Mouse (Mus musculus) retina, postnatal 1 day (tissue): ENCODE data around the gene Rab5b.
"Not testable (repeated sequence)": the region's sequence is repeated elsewhere in the genome, so short reads cannot be mapped to it uniquely, and the experiment has no call there.

Experiments
- DNase-seq: peaks from one replicate; pipeline ENCODE4 v3.0.0-alpha.2; 2012

Gene Rab5b

DNA sequence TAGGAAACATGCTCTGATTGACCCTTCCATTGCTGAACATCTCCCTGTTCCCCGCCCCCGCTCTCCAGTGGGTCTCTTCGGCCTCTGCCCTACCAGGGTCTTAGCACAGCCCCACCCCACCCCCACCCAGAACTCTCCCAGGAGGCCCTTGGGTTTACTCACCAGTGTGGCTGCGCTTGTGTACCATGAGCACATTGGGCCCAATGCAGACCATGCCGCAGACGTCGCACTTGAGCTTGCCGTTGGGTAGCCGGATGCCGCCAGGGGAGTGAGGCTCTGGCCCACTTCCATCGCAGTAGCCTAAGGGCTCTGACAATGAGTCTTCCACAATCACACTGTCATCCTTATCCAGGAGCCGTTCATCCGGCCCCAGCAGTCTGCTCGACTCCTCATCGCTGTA is 55.2 kb downstream of the Rab5b start:
- no peak for DNase-seq

DNA sequence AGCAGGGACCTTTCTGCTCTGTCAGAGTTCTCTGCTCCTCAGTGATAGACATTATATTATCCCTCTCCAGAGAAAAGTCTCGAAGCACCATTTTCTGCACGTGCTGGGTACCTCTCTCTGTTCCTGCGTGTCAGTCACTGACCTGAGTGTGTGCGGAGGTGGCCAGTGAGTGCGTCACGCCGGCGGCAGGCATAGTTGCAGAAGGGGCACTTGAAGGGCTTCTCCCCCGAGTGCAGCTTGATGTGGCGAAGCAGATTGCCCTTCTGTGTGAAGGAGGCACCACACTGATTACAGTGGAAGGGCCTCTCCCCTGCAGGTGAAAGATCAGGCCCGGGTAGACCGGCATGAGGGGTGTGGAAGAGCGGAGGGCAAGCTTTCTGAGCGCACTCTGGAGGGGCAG is 56.1 kb downstream of the Rab5b start:
- no peak for DNase-seq

DNA sequence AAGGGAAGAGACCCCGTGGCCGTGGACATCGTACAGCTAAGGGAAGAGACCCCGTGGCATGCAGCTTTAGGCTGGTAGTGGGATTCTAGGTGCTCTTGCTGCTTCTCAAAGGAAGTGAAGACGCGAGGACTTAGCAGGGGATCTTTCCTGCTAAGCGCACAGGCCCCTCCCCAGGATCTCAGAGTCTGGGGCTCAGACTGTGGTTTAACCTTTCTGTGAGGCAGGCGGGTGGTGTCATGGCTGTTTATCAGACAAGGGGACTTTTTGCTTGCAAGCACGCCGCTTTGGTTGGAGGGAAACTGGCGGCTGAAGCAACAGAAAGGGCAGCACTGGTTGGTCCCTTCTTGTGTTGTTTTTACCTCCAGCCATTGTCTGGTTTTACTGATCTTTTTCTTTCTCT is 59.1 kb downstream of the Rab5b start:
- DNase-seq, result no peak

DNA sequence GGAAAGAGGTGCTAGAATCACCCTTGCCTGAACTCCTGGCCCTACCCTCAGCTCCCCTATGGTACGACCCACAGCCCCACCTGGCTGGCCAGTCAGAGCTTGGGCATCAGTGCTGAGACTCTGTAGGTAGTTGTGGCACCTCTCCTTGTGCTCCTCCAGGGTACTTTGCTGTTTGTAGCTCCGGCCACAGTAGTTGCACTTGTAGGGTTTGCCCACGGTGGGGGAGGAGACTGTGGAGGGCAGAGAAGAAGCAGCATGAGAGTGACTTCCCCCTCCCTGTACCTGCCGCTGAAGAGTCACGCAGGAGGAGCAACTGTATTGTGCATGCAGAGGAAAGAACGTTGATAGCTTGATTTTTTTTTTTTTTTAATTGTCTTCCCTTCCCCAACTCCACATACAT is 59.5 kb downstream of the Rab5b start:
- no peak for DNase-seq

DNA sequence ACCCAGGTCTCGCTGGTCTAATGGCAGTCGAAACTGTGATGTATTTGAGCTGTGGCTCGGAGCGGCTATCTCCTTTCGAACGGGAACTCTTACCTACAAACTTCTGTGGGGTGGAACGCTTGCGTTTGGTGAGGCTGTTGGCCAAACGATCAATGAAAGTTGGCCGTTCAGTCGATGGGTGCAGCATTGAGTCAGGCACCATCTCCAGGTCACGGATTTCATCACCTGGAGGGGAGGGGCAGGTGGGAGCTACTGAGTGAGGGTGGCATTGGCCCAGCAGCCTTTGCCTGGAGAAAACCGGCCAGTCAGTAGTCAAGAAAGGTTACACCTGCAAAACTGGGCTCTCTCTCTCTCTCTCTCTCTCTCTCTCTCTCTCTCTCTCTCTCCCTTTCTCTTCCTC is 60.4 kb downstream of the Rab5b start:
- DNase-seq, result no peak

DNA sequence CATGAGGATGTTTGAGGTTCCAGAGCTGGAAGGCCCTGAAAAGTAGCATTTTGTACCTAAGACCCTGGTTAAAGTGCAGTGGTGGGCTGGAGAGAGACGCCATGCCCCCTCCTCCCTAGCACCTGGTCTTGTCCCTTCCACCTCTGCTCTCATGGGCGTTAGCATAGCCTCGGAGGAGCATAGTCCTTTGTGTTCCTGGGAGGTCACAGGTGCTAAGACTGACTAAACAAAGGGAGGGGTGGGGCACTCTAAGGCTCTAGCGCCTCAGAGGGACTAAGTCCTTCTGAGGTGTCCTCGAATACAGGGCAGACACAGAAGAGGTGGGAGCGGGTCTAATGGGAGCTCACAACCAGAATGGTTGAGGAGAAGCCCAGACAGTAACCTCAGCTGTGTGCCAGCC is 64.5 kb downstream of the Rab5b start:
- DNase-seq, result no peak

DNA sequence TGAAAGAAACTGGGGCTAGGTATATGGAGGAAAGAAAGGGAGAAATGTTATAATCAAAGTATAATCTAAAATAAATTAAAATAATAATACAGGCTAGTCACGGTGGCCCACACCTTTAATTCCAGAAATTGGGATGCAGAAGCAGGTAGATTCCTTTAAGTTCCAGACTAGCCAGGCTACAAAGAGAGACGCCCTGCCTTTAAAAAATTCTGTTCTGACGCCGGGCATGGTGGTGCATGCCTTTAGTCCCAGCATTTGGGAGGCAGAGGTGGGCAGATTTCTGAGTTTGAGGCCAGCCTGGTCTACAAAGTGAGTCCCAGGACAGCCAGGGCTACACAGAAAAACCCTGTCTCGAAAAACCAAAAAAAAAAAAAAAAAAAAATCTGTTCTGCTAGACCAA is 65.8 kb downstream of the Rab5b start:
- not testable (repeated sequence) for DNase-seq

DNA sequence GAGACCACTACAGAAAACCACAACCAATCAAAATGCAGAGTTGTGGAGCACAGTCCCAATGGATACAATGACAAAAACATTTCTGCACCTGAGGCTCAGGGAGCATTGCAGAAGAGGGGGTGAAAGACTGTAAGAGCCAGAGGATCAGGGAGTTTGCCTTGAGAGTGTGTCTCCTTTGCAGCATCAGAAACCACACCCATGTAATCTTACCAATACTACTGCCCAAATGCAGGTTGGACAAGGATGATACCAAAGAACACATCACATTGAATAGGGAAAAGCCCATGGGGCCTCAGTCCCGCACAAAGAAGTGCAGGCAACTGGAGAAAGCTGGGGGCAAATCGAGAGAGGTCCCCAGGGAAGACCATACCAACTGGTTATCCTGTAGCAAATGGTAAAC is 66.3 kb downstream of the Rab5b start:
- no peak for DNase-seq

DNA sequence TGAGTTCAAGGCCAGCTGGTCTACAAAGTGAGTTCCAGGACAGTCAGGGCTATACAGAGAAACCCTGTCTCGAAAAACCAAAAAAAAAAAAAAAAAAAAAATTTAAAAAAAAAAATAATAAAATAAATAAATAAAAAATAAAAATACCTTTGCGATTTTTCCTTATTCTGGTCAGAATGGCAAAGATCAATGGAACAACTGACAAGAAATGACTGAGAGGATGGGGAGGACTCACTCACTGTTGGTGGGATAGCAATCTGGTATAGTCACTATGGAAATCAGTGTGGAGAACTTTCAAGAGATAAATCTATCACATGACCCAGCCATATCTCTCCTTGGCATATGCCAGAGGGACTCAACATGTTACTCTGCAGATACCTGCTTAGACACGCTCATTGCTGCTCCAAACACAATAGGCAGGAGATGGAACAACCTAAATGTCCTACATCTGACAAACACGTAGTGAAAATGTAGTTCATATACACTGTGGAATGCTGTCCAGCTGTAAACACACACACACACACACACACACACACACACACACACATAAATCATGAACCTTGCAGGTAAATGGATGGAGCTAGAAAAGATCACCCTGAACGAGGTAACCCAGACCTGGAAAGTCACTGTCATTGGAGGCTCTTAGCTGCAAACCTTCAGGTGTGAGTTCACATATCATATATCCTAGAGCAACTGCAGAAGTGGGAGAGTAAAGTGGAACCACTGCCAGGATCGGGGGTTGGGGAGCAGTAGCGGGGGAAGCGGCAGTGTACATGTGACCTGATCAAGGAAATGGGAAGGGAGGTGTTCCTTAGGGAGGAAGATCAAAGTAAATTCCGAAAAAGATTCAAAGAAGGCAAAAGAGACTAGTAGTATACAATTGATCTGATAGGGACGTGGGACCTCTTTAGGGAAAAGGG is 68.4 kb downstream of the Rab5b start:
- DNase-seq, result no peak
